In genomic region chr2:30100214-30100613, GRCm38 (mm10) we compare ENCODE assay signal across 24 mouse cellular contexts. TPM values are rescaled to one million over a fixed set of nuclear protein-coding genes. Genes with fewer than 3 reads are reported as not detected.
DNase-seq lines count a peak whose midpoint lies in the region; ATAC-seq and TF ChIP-seq lines count a peak whose summit lies in the region.
"Had no signal": no experiment of that assay in that cellular context is flagged by ENCODE, and none has a peak within 500 bp of the region (broad histone marks: within the 10 kb centered on the region; RNA-seq: fewer than 3 reads in every experiment).

No protein-coding gene starts in this region.

- no peak overlapping the region for H3K27ac ChIP-seq in lung, embryonic 14.5 days (ENCODE audit: low read depth)
- no peak overlapping the region for H3K27ac ChIP-seq in ES-Bruce4 (ENCODE audit: insufficient read depth, low read length)
- no peak overlapping the region for H3K27ac ChIP-seq in stomach, postnatal 0 days (replicated peaks)
- H3K27ac ChIP-seq: forebrain, embryonic 10.5 days; hindbrain, postnatal 0 days; limb, embryonic 15.5 days; lung, embryonic 15.5 days; midbrain, embryonic 10.5 days had no signal

- no peak for TF ChIP-seq POLR2A in ES-Bruce4 (IDR thresholded peaks at IDR 0.05; ENCODE audit: insufficient read depth, low read length)

- H3K9ac ChIP-seq in lung, embryonic 14.5 days: no peak overlapping the region
- no peak overlapping the region for H3K9ac ChIP-seq in ES-Bruce4 (ENCODE audit: low read depth, poor library complexity, severe bottlenecking)
- no peak overlapping the region for H3K9ac ChIP-seq in stomach, postnatal 0 days (ENCODE audit: low read length)
- H3K9ac ChIP-seq: forebrain, postnatal 0 days; heart, embryonic 12.5 days; limb, embryonic 15.5 days; lung, embryonic 15.5 days had no signal

- ATAC-seq in lung, embryonic 14.5 days (ENCODE audit: insufficient read depth): no peak
- no peak for ATAC-seq in stomach, postnatal 0 days (ENCODE audit: low FRiP score, low TSS enrichment)
- ATAC-seq: forebrain, postnatal 0 days; hindbrain, postnatal 0 days; midbrain, embryonic 16.5 days had no signal

- H3K9me3 ChIP-seq in lung, embryonic 14.5 days (ENCODE audit: low read depth, low read length): no peaks in the 10 kb centered on the region
- no peaks in the 10 kb centered on the region for H3K9me3 ChIP-seq in ES-Bruce4 (replicated peaks; ENCODE audit: control insufficient read depth, insufficient read depth, low read length, poor library complexity, severe bottlenecking)
- H3K9me3 ChIP-seq in stomach, postnatal 0 days (ENCODE audit: control insufficient read depth, low read length): no peaks in the 10 kb centered on the region
- H3K9me3 ChIP-seq: forebrain, embryonic 10.5 days; heart, embryonic 12.5 days; limb, embryonic 15.5 days; lung, embryonic 15.5 days; midbrain, embryonic 10.5 days had no signal

- no peak for TF ChIP-seq CTCF in lung, embryonic 14.5 days (IDR thresholded peaks at IDR 0.05; ENCODE audit: low read depth)
- peak; percentile 6 for TF ChIP-seq CTCF in ES-Bruce4 (IDR thresholded peaks at IDR 0.05; ENCODE audit: low read depth, low read length)
- peak; percentile 35 for TF ChIP-seq CTCF in stomach, postnatal 0 days (IDR thresholded peaks at IDR 0.05; ENCODE audit: low read depth)

- DNase-seq in kidney, postnatal 10 days: peak; percentile 19
- DNase-seq in kidney, adult 11 months: no peak
- peak; percentile 6 for DNase-seq in lung, embryonic 14.5 days
- DNase-seq in lung, postnatal 14 days: no peak
- no peak for DNase-seq in stomach, postnatal 0 days (ENCODE audit: low spot score)
- no peak for DNase-seq in spleen, postnatal 10 days (ENCODE audit: low spot score in 2 of 2)
- DNase-seq: adrenal gland, postnatal 25 days; cerebellum, adult 9-10 months; forebrain, postnatal 0 days; gastrocnemius, postnatal 14 days; heart, adult 11 months; heart, postnatal 10 days; kidney, adult 2 months; left cerebral cortex, postnatal 4 days; right cerebral cortex, adult 18-20 months had no signal

- TF ChIP-seq EP300 in ES-Bruce4 (IDR thresholded peaks at IDR 0.05; ENCODE audit: insufficient read depth, low read depth, low read length): no peak
- no peak for TF ChIP-seq EP300 in stomach, postnatal 0 days (optimal IDR thresholded peaks at IDR 0.05)

- WGBS in lung, embryonic 14.5 days: 61% methylated on average over 4 of the region's 4 CpGs
- 62% methylated on average over 4 of the region's 4 CpGs for WGBS in stomach, postnatal 0 days

- no peak overlapping the region for H3K4me3 ChIP-seq in lung, embryonic 14.5 days (ENCODE audit: low read depth, low read length)
- H3K4me3 ChIP-seq in ES-Bruce4 (ENCODE audit: low read depth, low read length): no peak overlapping the region
- H3K4me3 ChIP-seq in stomach, postnatal 0 days (ENCODE audit: low read depth, low read length): no peak overlapping the region
- H3K4me3 ChIP-seq: forebrain, embryonic 10.5 days; heart, embryonic 12.5 days; limb, embryonic 15.5 days; lung, embryonic 15.5 days; midbrain, embryonic 10.5 days; myocyte had no signal

- H3K4me1 ChIP-seq in lung, embryonic 14.5 days (ENCODE audit: insufficient read depth): 0 out of 2 replicates have a peak, but pooled peaks cover under 1% of the 10 kb centered on the region
- H3K4me1 ChIP-seq in ES-Bruce4 (ENCODE audit: control insufficient read depth, insufficient read depth, low read length): no peaks in the 10 kb centered on the region
- no peaks in the 10 kb centered on the region for H3K4me1 ChIP-seq in stomach, postnatal 0 days (replicated peaks; ENCODE audit: control insufficient read depth, insufficient read depth)
- H3K4me1 ChIP-seq: heart, embryonic 12.5 days; lung, embryonic 15.5 days; midbrain, embryonic 10.5 days had no signal

- H3K4me2 ChIP-seq in lung, embryonic 14.5 days: no peak overlapping the region
- H3K4me2 ChIP-seq in stomach, postnatal 0 days (replicated peaks; ENCODE audit: low read depth): no peak overlapping the region
- H3K4me2 ChIP-seq: heart, embryonic 12.5 days; limb, embryonic 15.5 days; lung, embryonic 15.5 days had no signal

- peaks cover 47% of the 10 kb centered on the region for H3K36me3 ChIP-seq in lung, embryonic 14.5 days (ENCODE audit: insufficient read depth)
- H3K36me3 ChIP-seq in ES-Bruce4 (ENCODE audit: control insufficient read depth, insufficient read depth, low read length, poor library complexity, severe bottlenecking): peaks cover 2% of the 10 kb centered on the region; the same call in 1 of the 2 replicates
- H3K36me3 ChIP-seq in stomach, postnatal 0 days (ENCODE audit: control insufficient read depth, insufficient read depth, low read length): peaks cover 24% of the 10 kb centered on the region

- H3K27me3 ChIP-seq in lung, embryonic 14.5 days (ENCODE audit: insufficient read depth, low read length): no peaks in the 10 kb centered on the region
- no peaks in the 10 kb centered on the region for H3K27me3 ChIP-seq in ES-Bruce4 (ENCODE audit: control insufficient read depth, insufficient read depth, low read length, poor library complexity, severe bottlenecking)
- H3K27me3 ChIP-seq in stomach, postnatal 0 days (ENCODE audit: control insufficient read depth, insufficient read depth, low read length): no peaks in the 10 kb centered on the region
- H3K27me3 ChIP-seq: heart, embryonic 12.5 days; limb, embryonic 15.5 days; lung, embryonic 15.5 days had no signal

RNA-seq across cellular contexts. Expression of gene Zdhhc12, which starts 6.8 kb away (rescaled TPM):
- polyA plus RNA-seq in lung, embryonic 14.5 days (2014; fragmentation: Nextera tagmentation; extraction: Ambion mirVana): 28.5 and 31.5 TPM in 2 replicates
- polyA plus RNA-seq in ES-Bruce4 (2011; ENCODE audit: insufficient read depth, insufficient read length, low read depth, missing spikeins): 39.0 and 41.2 TPM in 2 replicates
- 27.7 and 27.8 TPM in 2 replicates for polyA plus RNA-seq in stomach, postnatal 0 days (2015; fragmentation: Nextera tagmentation; extraction: Ambion mirVana)

RNA-seq across cellular contexts. Expression of gene Pkn3, which starts 22.7 kb away (rescaled TPM):
- 9.5 and 11.7 TPM in 2 replicates for polyA plus RNA-seq in lung, embryonic 14.5 days (2014; fragmentation: Nextera tagmentation; extraction: Ambion mirVana)
- 15.2 and 17.2 TPM in 2 replicates for polyA plus RNA-seq in ES-Bruce4 (2011; ENCODE audit: insufficient read depth, insufficient read length, low read depth, missing spikeins)
- 3.0 and 3.1 TPM in 2 replicates for polyA plus RNA-seq in stomach, postnatal 0 days (2015; fragmentation: Nextera tagmentation; extraction: Ambion mirVana)

RNA-seq across cellular contexts. Expression of gene Zer1, which starts 24.2 kb away (rescaled TPM):
- polyA plus RNA-seq in lung, embryonic 14.5 days (2014; fragmentation: Nextera tagmentation; extraction: Ambion mirVana): 8.8 and 8.9 TPM in 2 replicates
- 33.8 and 35.1 TPM in 2 replicates for polyA plus RNA-seq in ES-Bruce4 (2011; ENCODE audit: insufficient read depth, insufficient read length, low read depth, missing spikeins)
- polyA plus RNA-seq in stomach, postnatal 0 days (2015; fragmentation: Nextera tagmentation; extraction: Ambion mirVana): 2.9 and 3.1 TPM in 2 replicates

RNA-seq across cellular contexts. Expression of gene Tbc1d13, which starts 33.3 kb away (rescaled TPM):
- polyA plus RNA-seq in lung, embryonic 14.5 days (2014; fragmentation: Nextera tagmentation; extraction: Ambion mirVana): 10.9 and 12.3 TPM in 2 replicates
- polyA plus RNA-seq in ES-Bruce4 (2011; ENCODE audit: insufficient read depth, insufficient read length, low read depth, missing spikeins): 171 and 173 TPM in 2 replicates
- 3.7 and 3.9 TPM in 2 replicates for polyA plus RNA-seq in stomach, postnatal 0 days (2015; fragmentation: Nextera tagmentation; extraction: Ambion mirVana)

RNA-seq across cellular contexts. Expression of gene Set, which starts 43.0 kb away (rescaled TPM):
- 564 and 591 TPM in 2 replicates for polyA plus RNA-seq in lung, embryonic 14.5 days (2014; fragmentation: Nextera tagmentation; extraction: Ambion mirVana)
- polyA plus RNA-seq in ES-Bruce4 (2011; ENCODE audit: insufficient read depth, insufficient read length, low read depth, missing spikeins): 1,058 and 1,233 TPM in 2 replicates
- 202 and 206 TPM in 2 replicates for polyA plus RNA-seq in stomach, postnatal 0 days (2015; fragmentation: Nextera tagmentation; extraction: Ambion mirVana)

Comparison
In these comparisons a context has a peak if more than half of its experiments do, and no peak if none do; other contexts are left out.
1. DNase-seq: peak in kidney, postnatal 10 days (single experiment) and lung, embryonic 14.5 days (single experiment); none in kidney, adult 11 months (single experiment), lung, postnatal 14 days (single experiment), stomach, postnatal 0 days (single experiment) and spleen, postnatal 10 days (0 of 2).